Mouse (Mus musculus) embryo, embryonic 11 days (tissue): ENCODE measurements around the gene Pcyt1a.

Experiments
- DNase-seq: peaks from one replicate; pipeline ENCODE4 v3.0.0-alpha.2; 2015

Pcyt1a gene

GRCm38 (mm10) chr16:32511827-32512490, 81.2 kb downstream of the Pcyt1a start:
- DNase-seq, result no peak

- no peak for DNase-seq
These were observed 82.2 kb downstream of the Pcyt1a start for GRCm38 (mm10) chr16:32512921-32513320.

GRCm38 (mm10) chr16:32513401-32513800, 82.7 kb downstream of the Pcyt1a start:
- no peak for DNase-seq

- no peak for DNase-seq
These were observed 83.2 kb downstream of the Pcyt1a start for GRCm38 (mm10) chr16:32513948-32514347.

- DNase-seq, result peak; percentile 79
These were observed 85.6 kb downstream of the Pcyt1a start for GRCm38 (mm10) chr16:32516006-32516962.

- DNase-seq, result no peak
These were observed 87.2 kb downstream of the Pcyt1a start for GRCm38 (mm10) chr16:32517785-32518481.

GRCm38 (mm10) chr16:32519656-32520371, 89.1 kb downstream of the Pcyt1a start:
- DNase-seq, result no peak

GRCm38 (mm10) chr16:32520372-32520748, 89.6 kb downstream of the Pcyt1a start:
- no peak for DNase-seq

- DNase-seq, result no peak
These were observed 92.0 kb downstream of the Pcyt1a start for GRCm38 (mm10) chr16:32522578-32523194.

- peak; percentile 38 for DNase-seq
These were observed 92.9 kb downstream of the Pcyt1a start for GRCm38 (mm10) chr16:32523462-32524243.

- DNase-seq, result no peak
These were observed 93.5 kb downstream of the Pcyt1a start for GRCm38 (mm10) chr16:32524244-32524615.
